Mouse (Mus musculus): ENCODE data around the gene Klhdc8b.

Gene Klhdc8b

DNA sequence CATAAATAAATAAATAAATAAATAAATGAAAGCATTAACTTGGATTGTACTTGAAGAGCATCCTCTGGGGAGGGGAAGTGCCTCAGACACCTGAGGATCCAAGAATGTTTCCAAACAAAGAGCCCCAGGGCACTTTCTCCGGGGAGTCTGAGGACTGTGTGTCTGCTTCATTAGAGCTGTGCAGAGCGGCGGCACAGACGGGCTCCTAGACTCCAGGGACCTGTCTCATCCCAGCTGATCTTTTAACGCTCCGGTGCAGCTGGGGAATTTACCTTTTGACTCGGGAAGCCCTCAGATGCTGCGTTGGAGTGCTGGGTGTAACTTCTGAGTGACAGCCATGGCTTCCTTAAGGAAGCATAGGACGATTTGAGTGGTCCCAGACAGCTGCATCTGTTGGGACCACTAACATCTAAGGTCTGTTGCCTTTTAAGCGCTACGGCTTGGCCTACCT is at the start of gene Klhdc8b:
TSS of gene Klhdc8b (minus strand) at position 401 of the 451 bp plus-strand sequence.
- no peak for DNase-seq (ENCODE audit: low read depth, low spot score)

DNA sequence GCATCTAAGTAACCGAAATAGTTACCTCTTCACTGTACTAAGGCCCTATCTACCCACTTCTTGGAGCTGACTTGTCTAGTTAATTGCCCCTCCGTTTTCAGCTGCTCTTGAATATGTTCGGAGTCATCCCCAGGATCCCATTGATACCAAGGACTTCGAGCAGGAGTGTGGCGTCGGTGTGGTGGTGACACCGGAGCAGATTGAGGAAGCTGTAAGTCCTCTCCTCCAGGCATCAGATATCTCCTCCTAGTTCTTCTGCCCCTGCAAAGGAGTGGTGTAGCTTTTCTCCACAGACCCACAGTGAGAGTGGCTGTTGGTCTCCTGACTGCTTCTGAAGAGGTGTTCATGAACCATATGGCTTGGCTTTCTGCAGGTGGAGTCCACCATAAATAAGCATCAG is 47.4 kb upstream of the Klhdc8b start:
- no peak for DNase-seq (ENCODE audit: low read depth, low spot score)

DNA sequence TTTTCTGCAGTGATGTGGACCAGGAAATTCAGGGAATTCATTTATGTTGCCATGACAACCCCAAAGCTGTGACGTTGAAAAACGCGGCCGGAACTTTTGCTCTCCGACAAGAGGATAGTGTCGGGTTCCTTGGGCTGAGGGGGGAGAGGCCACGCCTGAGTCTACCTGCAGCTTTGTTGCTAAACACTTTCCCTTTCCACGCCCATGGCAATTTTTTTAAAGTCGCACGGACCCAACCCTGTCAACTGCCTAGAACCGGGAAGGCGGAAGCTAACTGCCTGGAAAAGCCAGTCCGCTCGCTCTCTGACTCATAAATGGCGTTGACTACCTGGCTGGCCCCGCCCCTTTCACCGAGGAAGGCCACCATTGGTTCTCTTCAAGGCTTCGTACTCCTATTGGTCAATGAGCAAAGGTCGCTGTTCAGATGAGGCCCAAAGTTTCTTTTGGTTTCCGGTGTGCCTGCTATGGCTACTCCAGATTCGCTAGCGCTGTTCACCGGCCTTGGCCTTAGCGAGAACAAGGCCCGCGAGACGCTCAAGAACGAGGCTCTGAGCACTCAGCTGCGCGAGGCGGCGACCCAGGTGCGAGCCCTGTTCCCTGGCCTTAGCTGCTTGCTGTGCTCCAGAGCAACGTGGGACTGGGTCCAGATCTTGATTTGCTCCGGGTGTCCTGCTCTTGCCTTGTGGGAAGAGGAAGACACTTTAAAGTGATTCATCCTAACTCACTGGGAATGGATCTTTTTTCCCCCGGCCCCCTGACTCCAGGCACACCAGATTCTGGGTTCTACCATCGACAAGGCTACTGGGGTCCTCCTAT is 46.4 kb upstream of the Klhdc8b start, which contains the start of gene Qars:
TSS of gene Qars (plus strand) at position 88 of the 816 bp plus-strand sequence.
- peak; percentile 95 for DNase-seq (ENCODE audit: low read depth, low spot score)

DNA sequence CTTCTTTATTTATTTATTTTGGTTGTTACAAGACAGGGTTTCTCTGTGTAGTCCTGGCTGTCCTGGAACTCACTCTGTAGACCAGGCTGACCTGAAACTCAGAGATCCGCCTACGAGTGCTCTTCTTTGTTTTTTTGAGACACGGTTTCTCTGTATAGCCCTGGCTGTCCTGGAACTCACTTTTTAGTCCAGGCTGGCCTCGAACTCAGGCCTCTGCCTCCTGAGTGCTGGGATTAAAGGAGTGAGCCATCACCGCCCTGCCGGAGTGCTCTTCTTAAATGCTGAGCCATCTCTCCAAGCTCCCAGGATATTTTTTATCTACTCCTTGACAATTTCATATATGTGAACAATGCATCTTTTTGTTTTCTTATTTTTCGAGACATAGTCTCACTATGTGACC is 45.5 kb upstream of the Klhdc8b start:
- DNase-seq (ENCODE audit: low read depth, low spot score), result no peak

DNA sequence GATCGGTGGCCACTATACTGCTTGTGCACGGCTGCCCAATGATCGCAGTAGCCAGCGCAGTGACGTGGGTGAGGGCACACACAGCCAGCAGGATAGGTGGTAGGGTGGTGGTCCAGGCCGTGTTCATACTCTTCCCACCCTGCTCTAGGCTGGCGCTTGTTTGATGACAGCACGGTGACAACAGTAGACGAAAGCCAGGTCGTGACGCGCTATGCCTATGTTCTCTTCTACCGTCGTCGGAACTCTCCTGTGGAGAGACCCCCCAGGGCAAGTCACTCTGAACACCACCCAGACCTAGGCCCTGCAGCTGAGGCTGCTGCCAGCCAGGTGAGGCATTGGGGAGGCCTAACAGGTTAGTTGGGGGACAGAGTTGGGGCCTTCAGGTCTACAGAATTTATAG is 38.6 kb upstream of the Klhdc8b start:
- DNase-seq (ENCODE audit: low read depth, low spot score), result no peak

DNA sequence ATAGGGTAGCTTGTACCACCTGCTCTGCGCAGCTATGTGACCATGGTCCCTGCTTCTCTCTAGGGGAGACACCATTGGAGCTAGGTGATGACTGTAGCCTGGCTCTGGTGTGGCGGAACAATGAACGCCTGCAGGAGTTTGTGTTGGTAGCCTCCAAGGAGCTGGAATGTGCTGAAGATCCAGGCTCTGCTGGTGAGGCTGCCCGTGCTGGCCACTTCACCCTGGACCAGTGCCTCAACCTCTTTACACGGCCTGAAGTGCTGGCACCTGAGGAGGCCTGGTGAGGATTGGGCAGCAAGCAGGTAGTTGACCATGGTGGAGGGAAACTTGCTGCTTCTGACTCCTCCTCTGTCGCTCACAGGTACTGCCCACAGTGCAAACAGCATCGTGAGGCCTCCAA is 37.9 kb upstream of the Klhdc8b start:
- no peak for DNase-seq (ENCODE audit: low read depth, low spot score)

DNA sequence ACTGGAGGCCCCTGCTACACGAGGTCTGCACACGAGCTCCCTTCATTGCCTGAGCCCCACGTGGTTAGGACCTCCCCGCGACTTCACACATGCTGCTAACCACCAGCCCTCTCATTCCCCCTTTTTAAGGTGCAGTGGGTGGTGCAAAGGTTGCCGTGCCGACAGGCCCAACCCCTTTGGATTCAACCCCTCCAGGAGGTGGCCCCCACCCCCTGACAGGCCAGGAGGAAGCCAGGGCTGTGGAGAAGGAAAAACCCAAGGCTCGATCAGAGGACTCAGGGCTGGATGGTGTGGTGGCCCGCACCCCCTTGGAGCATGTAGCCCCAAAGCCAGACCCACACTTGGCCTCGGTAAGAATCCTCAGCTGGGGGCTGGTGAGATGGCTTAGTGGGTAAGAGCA is 33.5 kb upstream of the Klhdc8b start:
- no peak for DNase-seq (ENCODE audit: low read depth, low spot score)

DNA sequence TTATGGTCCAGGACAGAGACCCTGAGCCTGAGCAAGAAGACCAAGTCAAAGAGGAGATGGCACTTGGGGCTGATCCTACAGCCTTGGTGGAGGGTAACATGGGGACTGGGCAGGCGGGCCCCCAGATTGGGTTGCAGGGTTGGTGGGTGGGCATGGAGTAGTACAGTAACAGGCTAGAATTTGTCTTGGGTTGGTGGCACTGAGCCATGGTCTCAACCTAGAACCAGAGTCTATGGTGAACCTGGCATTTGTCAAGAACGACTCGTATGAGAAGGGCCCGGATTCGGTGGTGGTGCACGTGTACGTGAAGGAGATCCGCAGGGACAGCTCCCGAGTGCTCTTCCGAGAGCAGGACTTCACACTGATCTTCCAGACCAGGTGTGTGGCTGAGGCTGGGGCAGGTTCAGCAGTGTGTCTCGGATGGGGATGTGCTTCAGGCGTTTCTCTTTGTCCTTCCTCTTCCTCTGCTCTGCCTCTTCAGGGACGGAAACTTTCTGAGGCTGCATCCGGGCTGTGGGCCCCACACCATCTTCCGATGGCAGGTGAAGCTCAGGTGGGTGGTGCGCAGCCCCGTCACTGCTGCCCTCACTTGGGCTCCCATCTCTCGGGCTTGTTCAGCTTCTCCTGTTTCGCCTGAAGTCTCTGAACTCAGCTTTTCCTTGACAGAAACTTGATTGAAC is 32.9 kb upstream of the Klhdc8b start:
- no peak for DNase-seq (ENCODE audit: low read depth, low spot score)

DNA sequence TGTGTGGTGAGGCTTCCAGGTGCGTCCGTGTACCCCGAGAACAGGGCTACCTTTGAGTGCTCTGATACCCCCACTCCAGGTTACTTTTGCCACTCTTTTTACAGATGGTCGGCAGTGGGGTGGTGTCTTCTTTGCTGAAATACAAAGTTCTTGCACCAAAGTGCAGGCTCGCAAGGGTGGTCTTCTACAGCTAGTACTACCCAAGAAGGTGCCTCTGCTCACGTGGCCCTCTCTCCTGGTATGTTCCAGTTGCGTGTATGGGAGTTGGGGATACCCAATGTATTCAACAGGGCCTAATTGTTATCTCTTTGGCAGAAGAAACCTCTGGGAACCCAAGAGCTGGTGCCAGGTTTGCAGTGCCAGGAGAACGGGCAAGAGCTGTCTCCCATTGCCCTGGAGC is 31.9 kb upstream of the Klhdc8b start:
- DNase-seq (ENCODE audit: low read depth, low spot score), result no peak

DNA sequence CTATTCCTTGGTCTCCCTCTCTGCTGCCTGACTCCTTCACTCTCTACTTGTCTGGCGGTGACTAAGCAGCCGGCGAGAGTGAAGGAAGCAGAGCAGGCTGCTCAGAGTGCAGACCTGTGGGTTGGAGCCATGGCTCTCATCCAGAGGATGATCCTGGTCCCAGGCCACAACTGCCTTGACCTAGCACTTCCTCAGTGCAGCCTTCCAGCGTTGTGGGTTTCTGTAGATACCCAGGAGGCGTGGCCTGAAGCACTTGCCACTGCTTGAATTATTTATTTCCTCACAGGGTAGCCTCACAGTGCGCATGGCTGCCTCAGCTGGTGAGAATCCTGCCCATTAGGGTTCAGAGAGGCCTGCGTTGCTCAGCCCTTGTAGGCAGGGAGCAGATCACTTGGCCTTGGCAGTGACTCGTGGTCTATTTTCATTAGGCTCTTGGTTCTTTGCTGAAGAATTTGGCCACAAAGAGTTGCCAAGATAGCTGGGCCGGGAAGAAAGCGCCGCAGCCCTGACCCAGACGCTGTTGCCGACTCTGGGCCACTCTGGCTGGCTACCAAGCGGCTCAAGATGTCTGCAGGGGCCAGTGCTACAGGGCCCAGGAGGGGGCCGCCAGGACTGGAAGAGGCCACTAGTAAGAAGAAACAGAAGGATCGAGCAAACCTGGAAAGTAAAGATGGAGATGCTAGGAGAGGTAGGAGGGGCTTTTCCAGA is 30.8 kb upstream of the Klhdc8b start:
- DNase-seq (ENCODE audit: low read depth, low spot score), result no peak

DNA sequence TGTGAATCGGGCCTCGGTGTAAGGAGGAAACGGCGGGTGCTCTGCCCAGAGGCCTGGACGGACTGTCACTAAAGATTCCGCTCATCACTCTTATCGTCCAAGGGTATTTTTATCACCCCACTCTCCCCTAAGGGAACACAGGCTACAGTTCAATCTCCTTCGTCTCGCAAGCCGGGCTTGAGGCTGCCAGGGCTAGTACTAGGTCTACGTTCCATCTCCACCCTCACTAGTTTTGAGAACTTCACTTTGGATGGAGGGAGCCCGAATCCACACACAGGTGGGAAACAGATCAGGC is 29.9 kb upstream of the Klhdc8b start:
- no peak for DNase-seq (ENCODE audit: low read depth, low spot score)

DNA sequence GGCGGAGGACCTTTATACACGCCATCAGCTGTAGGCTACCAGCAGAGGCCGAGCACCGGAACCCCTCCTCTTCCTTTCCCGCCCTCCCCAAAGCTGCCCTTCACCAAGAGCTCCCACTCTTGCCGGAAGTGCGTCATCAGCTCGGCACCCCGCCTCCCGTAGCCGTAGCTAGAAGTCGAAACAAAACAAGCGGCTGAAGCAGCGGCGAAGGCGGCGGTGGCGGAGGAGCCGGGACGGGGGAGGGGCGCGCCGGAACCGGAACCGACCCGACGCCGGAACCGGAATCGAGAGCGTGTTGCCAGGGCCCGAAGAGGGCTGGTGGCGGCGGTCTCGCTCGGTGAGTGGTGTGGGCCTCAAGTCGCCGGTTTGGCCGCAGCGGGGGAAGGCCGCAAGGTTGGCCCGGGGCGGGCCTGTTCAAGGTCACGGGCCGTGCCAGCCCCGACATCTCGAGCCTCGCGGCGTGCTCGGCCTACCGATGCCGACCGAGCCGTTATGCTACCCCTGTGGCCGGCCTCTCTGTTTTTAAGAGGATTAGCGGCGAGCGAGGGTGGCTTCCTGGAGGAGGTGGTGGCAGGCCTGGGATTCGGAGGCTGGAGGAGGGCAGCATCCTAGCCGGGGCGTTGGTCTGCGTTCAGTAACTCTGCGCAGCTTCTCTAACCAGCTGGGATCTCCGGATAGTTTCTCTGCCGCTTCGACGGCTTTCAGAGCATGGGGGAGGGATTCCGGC is 29.3 kb upstream of the Klhdc8b start, which contains the start of gene Usp19:
TSS of gene Usp19 (plus strand) at position 44 of the 727 bp plus-strand sequence.
- peak; percentile 84 for DNase-seq (ENCODE audit: low read depth, low spot score)

DNA sequence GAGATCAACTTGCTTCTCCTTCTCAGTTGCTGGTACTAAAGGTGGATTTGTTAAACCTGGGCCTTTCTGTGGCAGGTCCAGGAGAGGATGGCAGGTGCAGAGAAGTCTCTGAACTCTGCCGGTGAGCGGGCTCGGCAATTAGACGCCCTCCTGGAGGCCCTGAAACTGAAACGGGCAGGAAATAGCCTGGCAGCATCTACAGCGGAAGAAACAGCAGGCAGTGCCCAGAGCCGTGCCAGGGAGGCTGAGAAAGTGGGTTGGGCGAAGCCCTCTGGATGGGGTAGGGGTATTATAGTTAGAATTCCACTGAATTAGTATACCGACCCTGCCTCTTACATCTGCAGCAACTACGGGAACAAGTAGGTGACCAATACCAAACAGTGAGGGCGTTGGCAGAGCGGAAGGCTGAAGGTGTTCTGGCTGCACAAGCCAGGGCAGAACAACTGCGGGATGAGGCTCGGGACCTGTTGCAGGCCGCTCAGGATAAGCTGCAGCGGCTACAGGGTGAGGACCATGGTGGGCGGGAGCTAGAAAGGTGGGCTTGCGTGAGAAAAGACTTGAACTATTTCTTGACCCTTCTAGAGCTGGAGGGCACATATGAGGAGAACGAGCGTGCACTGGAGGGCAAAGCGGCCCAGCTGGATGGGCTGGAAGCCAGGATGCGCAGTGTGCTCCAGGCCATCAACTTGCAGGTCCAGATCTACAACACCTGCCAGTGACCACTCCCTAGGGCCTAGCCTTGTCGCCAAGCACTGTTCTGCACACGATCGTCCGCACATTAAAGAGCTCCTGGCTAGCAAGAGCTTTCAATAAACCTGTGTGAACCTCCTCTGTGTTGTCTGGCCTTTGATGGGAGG is 28.5 kb upstream of the Klhdc8b start:
- DNase-seq (ENCODE audit: low read depth, low spot score), result no peak

DNA sequence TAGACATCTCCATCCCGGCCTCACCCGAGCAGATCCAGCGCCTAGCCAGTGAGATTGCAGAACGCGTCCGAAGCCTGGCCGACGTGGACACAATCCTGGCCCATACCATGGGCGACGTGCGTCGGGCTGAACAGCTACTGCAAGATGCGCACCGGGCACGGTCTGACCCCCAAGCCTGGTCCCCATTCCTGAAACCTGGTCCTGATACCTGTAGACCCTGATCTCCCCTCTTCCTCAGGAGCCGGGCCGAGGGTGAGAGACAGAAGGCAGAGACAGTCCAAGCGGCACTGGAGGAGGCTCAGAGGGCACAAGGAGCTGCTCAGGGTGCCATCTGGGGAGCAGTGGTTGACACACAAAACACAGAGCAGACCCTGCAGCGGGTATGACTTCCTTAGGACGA is 27.8 kb upstream of the Klhdc8b start:
- no peak for DNase-seq (ENCODE audit: low read depth, low spot score)

DNA sequence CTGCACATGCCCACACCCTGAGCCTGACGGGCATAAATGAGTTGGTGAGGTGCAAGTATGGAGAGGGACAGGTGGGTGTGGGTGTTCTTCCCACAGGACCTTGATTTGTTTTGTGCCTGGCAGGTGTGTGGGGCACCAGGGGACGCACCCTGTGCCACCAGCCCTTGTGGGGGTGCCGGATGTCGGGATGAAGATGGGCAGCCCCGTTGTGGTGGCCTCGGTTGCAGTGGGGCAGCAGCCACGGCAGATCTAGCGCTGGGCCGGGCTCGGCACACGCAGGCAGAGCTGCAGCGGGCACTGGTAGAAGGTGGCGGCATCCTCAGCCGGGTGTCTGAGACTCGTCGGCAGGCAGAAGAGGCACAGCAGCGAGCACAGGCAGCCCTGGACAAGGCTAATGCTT is 27.0 kb upstream of the Klhdc8b start:
- DNase-seq (ENCODE audit: low read depth, low spot score), result no peak

DNA sequence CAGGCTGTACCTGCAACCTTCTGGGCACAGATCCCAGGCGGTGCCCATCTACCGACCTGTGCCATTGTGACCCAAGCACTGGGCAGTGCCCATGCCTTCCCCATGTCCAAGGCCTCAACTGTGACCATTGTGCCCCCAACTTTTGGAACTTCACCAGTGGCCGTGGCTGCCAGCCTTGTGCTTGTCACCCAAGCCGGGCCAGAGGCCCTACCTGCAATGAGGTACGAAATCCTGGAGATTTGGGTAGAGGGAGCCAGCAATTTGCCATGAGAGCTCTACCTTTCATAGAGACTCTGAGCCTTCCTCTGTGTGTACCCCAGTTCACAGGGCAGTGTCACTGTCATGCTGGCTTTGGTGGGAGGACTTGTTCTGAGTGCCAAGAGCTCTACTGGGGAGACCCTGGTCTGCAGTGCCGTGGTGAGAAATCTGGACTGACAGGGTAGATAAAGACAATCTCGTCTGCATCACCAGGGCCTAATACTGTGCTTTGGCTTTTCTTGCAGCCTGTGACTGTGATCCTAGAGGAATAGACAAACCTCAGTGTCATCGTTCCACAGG is 25.7 kb upstream of the Klhdc8b start:
- DNase-seq (ENCODE audit: low read depth, low spot score), result no peak

DNA sequence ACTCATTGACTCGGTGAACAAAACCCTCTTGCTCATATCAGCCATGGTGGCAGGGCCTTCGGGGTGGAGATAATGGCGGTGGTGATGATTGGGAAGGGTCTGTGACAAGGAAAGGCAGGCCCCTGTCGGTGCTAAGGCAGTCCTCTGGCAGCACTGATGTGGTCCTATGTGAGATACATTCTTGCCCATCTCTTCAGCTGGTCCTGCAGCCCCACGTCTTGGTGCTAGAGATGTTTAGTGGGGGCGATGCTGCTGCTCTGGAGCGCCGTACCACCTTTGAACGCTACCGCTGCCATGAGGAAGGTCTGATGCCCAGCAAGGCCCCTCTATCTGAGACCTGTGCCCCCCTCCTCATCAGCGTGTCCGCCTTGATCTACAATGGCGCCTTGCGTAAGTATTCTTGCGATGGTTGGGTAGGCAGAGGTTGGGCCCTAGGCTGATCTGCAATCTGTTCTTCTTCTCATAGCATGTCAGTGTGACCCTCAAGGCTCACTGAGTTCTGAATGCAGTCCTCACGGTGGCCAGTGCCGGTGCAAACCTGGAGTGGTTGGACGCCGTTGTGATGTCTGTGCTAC is 24.0 kb upstream of the Klhdc8b start:
- no peak for DNase-seq (ENCODE audit: low read depth, low spot score)

DNA sequence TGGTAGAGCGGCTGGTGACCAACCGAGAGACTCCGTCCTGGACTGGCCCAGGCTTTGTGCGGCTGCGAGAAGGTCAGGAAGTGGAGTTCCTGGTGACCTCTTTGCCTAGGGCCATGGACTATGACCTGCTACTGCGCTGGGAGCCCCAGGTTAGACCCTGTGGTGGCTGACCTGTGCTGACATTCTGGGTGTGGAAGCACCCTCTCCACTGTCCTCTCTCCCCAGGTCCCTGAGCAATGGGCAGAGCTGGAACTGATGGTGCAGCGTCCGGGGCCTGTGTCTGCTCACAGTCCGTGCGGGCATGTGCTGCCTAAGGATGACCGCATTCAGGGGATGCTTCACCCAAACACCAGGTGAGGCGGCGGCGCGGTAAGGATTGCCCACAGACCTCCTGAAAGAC is 22.6 kb upstream of the Klhdc8b start:
- DNase-seq (ENCODE audit: low read depth, low spot score), result no peak

DNA sequence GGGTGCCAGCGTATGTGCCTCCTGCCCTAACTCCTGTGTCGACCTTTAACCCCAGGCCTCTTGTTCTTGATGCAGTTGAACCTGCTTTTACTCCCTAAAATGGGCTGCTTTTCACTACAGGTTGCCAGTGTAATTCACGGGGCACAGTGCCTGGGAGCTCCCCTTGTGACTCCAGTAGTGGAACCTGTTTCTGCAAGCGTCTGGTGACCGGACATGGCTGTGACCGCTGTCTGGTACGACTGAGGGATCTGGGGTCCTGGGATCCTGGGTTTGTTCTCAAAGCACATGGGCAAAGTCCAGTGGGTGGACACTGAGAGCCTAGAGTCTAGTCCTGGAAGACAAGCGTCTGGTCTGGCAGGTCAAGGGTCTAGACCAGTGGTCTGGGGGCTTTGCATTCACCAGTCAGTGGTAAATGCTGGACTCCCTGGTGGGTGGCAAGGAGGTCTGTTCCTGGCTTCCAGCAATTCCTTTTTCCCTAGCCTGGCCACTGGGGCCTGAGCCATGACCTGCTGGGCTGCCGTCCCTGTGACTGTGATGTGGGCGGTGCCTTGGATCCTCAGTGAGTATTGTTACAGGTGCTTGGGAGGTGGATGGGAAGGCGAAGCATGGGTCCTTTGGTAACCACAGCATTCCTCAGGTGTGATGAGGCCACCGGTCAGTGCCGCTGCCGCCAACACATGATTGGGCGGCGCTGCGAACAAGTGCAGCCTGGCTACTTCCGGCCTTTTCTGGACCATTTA is 21.8 kb upstream of the Klhdc8b start:
- no peak for DNase-seq (ENCODE audit: low read depth, low spot score)

Data from WW6 (cell line).